Mouse (Mus musculus): ENCODE data around the gene Myt1l. TPM values are rescaled to one million over a fixed set of nuclear protein-coding genes. Genes with fewer than 3 reads are reported as not detected.

Gene Myt1l
- polyA plus RNA-seq, 1 experiment from 2014 or later, result 218 TPM

- WGBS, result 33% methylated on average over 5 of the region's 5 CpGs
- H3K9ac ChIP-seq, result peak overlapping the region; percentile 85
Measured at GRCm38 (mm10) chr12:29539106-29539505, 10.9 kb downstream of the Myt1l start.

DNA sequence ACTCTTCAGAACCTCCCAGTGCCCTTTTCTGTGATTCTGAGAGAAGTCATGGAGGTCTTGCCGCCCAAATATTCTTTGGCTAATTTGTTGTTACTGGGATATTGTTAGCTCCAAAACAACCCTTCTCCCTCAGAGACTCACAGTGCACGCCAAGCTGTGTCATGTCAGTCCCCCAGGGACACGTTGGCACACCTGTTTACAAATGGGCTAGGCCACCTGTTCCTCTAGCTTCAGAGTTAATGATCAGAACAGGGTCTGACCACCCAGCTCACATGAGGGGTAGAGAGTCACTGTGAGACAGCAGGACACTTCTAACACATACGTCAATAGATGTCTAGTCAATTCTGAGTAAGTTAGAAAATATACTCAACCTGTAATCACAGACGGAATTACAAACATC is 12.6 kb downstream of the Myt1l start:
- Histone ChIP-seq H3K27me3 (no peaks in the 10 kb centered on the region), H3K9ac (no peak overlapping the region), H3K4me1 (replicated peaks) (peaks cover 84% of the 10 kb centered on the region), H3K27ac (no peak overlapping the region), H3K4me2 (no peak overlapping the region), H3K9me3 (no peaks in the 10 kb centered on the region), H3K36me3 (no peaks in the 10 kb centered on the region), H3K4me3 (no peak overlapping the region)
- no peak for ATAC-seq (ENCODE audit: low FRiP score)
- WGBS, result 76% methylated on average over 5 of the region's 5 CpGs

More at GRCm38 (mm10) chr12:29539106-29539505, 10.9 kb downstream of the Myt1l start:
- Histone ChIP-seq H3K4me3 (peak overlapping the region; percentile 56), H3K27ac (peak overlapping the region; percentile 99), H3K36me3 (no peaks in the 10 kb centered on the region), H3K4me1 (replicated peaks) (peaks cover 81% of the 10 kb centered on the region), H3K9me3 (no peaks in the 10 kb centered on the region), H3K4me2 (peak overlapping the region; percentile 80), H3K27me3 (no peaks in the 10 kb centered on the region)
- no peak for ATAC-seq (ENCODE audit: low FRiP score)

DNA sequence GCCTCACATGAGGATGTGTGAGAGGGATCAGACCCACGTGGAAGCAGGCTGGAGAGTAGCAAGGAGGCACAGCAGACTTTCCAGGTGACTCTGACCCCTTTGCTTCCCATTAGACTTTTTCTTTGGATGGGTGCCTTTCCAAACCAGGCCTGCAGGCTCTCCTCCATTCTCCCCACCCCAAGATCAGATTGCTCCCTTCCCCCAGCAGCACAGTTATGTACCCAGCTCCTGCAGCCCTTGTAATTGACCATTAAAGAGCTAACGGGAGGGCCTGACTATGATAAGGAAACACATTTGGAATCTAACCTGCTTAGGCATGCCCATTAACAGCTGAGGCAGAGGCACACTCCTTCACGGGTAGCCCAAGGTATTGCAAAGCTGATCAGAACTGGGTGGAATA is 17.9 kb downstream of the Myt1l start:
- Histone ChIP-seq H3K4me3 (no peak overlapping the region), H3K9ac (no peak overlapping the region), H3K36me3 (no peaks in the 10 kb centered on the region), H3K27ac (no peak overlapping the region), H3K4me1 (replicated peaks) (peaks cover 63% of the 10 kb centered on the region), H3K9me3 (no peaks in the 10 kb centered on the region), H3K4me2 (no peak overlapping the region), H3K27me3 (no peaks in the 10 kb centered on the region)
- ATAC-seq (ENCODE audit: low FRiP score), result no peak
- 62% methylated on average over 3 of the region's 3 CpGs for WGBS

- H3K4me1 ChIP-seq (replicated peaks), result peaks cover 68% of the 10 kb centered on the region
- peak overlapping the region; percentile 73; the same call in 1 of the 2 replicates for H3K27ac ChIP-seq
- no peaks in the 10 kb centered on the region for H3K27me3 ChIP-seq
- 76% methylated on average over 5 of the region's 5 CpGs for WGBS
- H3K36me3 ChIP-seq, result no peaks in the 10 kb centered on the region
- H3K4me3 ChIP-seq, result no peak overlapping the region
- H3K9me3 ChIP-seq, result no peaks in the 10 kb centered on the region
- no peak overlapping the region; the same call in 1 of the 2 replicates for H3K9ac ChIP-seq
- no peak overlapping the region for H3K4me2 ChIP-seq
- no peak for ATAC-seq (ENCODE audit: low FRiP score)
Measured at GRCm38 (mm10) chr12:29547112-29547511, 18.9 kb downstream of the Myt1l start.

GRCm38 (mm10) chr12:29547755-29548154 is 19.6 kb downstream of the Myt1l start:
- 46% methylated on average over 6 of the region's 6 CpGs for WGBS
- Histone ChIP-seq H3K27ac (peak overlapping the region; percentile 73), H3K9ac (no peak overlapping the region), H3K4me1 (replicated peaks) (peaks cover 67% of the 10 kb centered on the region), H3K4me3 (no peak overlapping the region), H3K4me2 (0 out of 2 replicates have a peak overlapping the region, but pooled peaks have one; percentile 6), H3K27me3 (no peaks in the 10 kb centered on the region), H3K36me3 (no peaks in the 10 kb centered on the region), H3K9me3 (no peaks in the 10 kb centered on the region)
- ATAC-seq (ENCODE audit: low FRiP score), result no peak

DNA sequence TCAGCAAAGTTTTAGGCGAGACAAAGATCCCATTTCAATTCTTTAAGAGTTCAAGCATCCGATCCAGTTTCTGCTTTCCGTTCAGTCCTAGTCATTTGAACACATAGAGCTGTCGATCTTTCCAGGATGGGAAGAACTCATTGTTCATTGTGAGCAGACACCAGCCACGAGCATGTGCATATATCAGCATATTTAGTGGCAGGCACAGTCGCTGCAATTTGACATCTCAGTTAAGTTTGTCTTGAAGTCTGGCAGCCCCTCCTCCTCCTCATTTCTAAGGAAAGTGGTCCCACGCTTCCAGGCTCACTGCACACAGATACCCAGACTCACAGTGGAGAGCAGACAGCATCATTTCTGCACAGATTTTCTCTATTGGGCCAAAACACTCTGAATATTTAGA is 25.0 kb downstream of the Myt1l start:
- Histone ChIP-seq H3K27ac (no peak overlapping the region), H3K27me3 (no peaks in the 10 kb centered on the region), H3K9ac (no peak overlapping the region), H3K9me3 (no peaks in the 10 kb centered on the region), H3K4me2 (no peak overlapping the region), H3K4me1 (replicated peaks) (peaks cover 48% of the 10 kb centered on the region), H3K4me3 (no peak overlapping the region), H3K36me3 (no peaks in the 10 kb centered on the region)
- ATAC-seq (ENCODE audit: low FRiP score), result no peak
- 43% methylated on average over 7 of the region's 7 CpGs for WGBS

DNA sequence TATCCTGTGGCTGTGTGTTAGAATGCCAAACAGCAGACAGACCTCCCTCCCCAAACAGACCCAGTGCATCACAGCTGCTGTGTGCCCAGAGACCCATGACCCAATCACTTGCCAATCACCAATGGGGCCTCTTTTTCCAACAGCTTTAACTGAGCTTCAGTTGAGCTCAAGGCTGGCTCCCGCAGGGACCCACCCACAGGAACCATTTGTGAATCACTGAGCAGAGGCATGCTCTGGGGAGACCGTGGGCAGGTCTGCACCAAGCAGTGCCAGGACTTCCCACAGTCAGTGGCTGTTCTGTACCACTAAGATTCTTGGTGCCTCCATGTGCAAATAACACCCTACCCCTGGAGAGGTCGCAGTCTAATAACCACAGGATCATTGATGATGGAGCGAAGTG is 27.5 kb downstream of the Myt1l start:
- Histone ChIP-seq H3K4me2 (no peak overlapping the region), H3K9me3 (no peaks in the 10 kb centered on the region), H3K9ac (no peak overlapping the region), H3K4me1 (replicated peaks) (peaks cover 60% of the 10 kb centered on the region), H3K4me3 (no peak overlapping the region), H3K36me3 (no peaks in the 10 kb centered on the region), H3K27ac (no peak overlapping the region), H3K27me3 (no peaks in the 10 kb centered on the region)
- 82% methylated on average over 4 of the region's 4 CpGs for WGBS
- ATAC-seq (ENCODE audit: low FRiP score), result no peak

DNA sequence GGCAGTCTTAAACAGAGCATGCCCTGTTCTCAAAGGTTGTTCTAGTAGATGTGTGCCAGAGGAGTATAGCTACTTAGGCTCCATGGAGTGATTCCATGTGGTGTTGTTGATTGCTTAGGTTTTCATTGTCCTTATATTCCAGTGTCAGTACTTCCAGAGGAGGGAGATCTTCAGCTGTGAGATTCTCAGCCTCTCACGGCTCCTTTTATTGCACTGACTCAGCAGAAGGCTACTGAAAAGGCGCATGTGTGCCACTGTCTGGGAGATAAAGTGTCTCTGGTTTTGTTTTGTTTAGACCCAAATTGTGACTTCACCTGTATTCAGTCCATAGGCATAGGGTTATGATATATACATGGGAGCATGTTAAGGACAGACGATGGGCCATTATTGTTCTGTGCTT is 28.2 kb downstream of the Myt1l start:
- WGBS, result 59% methylated on average over 3 of the region's 3 CpGs
- Histone ChIP-seq H3K36me3 (no peaks in the 10 kb centered on the region), H3K27ac (peak overlapping the region; percentile 49), H3K4me1 (replicated peaks) (peaks cover 64% of the 10 kb centered on the region), H3K4me2 (no peak overlapping the region), H3K9me3 (no peaks in the 10 kb centered on the region), H3K4me3 (no peak overlapping the region), H3K9ac (no peak overlapping the region), H3K27me3 (no peaks in the 10 kb centered on the region)
- ATAC-seq (ENCODE audit: low FRiP score), result no peak

DNA sequence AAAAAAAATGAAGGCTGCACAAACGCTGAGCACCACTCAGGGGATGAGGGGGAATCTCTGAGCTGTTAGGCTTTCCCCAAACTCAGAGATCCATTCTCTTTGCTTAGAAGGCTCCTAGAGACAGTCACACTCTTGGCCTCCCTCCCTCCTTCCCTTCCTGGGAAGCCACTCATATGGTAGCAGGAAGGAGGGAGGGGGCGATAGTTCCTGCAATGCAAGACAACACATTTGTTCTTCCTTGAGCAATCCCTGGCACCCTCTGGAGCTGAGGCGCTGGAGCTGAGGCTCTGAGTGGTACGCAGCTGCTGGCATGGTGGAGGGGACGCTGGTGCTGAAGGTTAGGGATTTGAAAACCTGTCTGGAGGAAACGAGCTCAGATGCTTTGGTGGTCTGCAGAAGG is 28.7 kb downstream of the Myt1l start:
- no peak overlapping the region for H3K9ac ChIP-seq
- no peaks in the 10 kb centered on the region for H3K27me3 ChIP-seq
- no peaks in the 10 kb centered on the region for H3K9me3 ChIP-seq
- peaks cover 61% of the 10 kb centered on the region for H3K4me1 ChIP-seq (replicated peaks)
- H3K4me3 ChIP-seq, result no peak overlapping the region
- no peak overlapping the region for H3K4me2 ChIP-seq
- H3K36me3 ChIP-seq, result no peaks in the 10 kb centered on the region
- peak overlapping the region; percentile 49; the same call in 1 of the 2 replicates for H3K27ac ChIP-seq
- 56% methylated on average over 6 of the region's 6 CpGs for whole genome bisulfite sequencing
- no peak for ATAC-seq (ENCODE audit: low FRiP score)

GRCm38 (mm10) chr12:29559769-29560168 is 31.6 kb downstream of the Myt1l start:
- H3K27me3 ChIP-seq, result no peaks in the 10 kb centered on the region
- H3K36me3 ChIP-seq, result no peaks in the 10 kb centered on the region
- no peak for ATAC-seq (ENCODE audit: low FRiP score)
- no peaks in the 10 kb centered on the region for H3K9me3 ChIP-seq
- no peak overlapping the region for H3K9ac ChIP-seq
- 66% methylated on average over 5 of the region's 5 CpGs for WGBS
- H3K4me1 ChIP-seq (replicated peaks), result peaks cover 47% of the 10 kb centered on the region
- no peak overlapping the region for H3K27ac ChIP-seq
- no peak overlapping the region for H3K4me3 ChIP-seq
- no peak overlapping the region for H3K4me2 ChIP-seq

DNA sequence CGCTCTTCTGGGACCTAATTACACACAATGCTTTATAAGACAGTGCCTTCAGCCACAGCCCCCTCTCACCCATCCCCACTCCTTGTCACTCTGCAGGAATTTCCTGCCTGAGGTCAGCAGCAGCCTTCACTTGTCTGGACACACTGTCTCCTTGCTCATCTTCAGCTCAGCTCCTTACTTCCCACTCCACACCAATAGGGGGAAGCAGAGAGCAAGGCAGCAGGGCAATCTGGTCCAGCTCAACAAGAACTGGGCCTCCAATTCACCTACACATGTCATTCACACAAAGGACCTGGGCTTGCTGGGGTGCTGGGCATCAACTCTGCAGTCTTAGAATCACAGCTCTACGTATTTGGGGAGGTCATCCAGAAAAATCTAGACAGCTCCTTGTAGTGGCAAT is 33.0 kb downstream of the Myt1l start:
- H3K4me2 ChIP-seq, result no peak overlapping the region
- WGBS, result 78% methylated on average over 2 of the region's 2 CpGs

DNA sequence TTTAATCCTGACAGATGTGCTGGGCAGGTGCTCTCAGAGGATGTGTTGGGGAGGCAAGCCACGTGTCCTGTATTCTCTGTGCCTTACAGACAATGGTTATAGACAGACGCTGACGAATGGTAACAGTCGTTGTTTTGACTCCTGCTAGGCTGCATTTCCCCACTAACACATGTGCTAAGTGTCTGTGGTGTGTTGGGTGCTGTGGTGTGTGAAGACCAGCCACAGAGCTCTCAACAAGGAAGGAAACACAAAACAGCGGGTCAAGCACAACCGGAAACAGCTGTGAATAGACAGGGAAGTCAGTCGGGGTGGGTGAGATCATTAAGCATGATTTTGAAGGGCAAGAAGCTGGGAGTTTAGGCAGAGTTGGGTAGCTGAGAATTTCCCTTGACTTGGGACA is 41.1 kb downstream of the Myt1l start:
- peaks cover 53% of the 10 kb centered on the region for H3K36me3 ChIP-seq
- no peaks in the 10 kb centered on the region for H3K9me3 ChIP-seq
- ATAC-seq (ENCODE audit: low FRiP score), result no peak
- 74% methylated on average over 7 of the region's 7 CpGs for WGBS
- no peak overlapping the region for H3K27ac ChIP-seq
- H3K9ac ChIP-seq, result no peak overlapping the region
- H3K27me3 ChIP-seq, result no peaks in the 10 kb centered on the region
- no peak overlapping the region for H3K4me2 ChIP-seq
- no peaks in the 10 kb centered on the region for H3K4me1 ChIP-seq (replicated peaks)
- no peak overlapping the region for H3K4me3 ChIP-seq

More for the DNA sequence above, 33.0 kb downstream of the Myt1l start:
- peaks cover 39% of the 10 kb centered on the region for H3K4me1 ChIP-seq (replicated peaks)
- no peaks in the 10 kb centered on the region for H3K27me3 ChIP-seq
- H3K27ac ChIP-seq, result no peak overlapping the region
- H3K9ac ChIP-seq, result no peak overlapping the region
- ATAC-seq (ENCODE audit: low FRiP score), result no peak
- H3K4me3 ChIP-seq, result no peak overlapping the region
- H3K36me3 ChIP-seq, result peaks cover 1% of the 10 kb centered on the region; the same call in 1 of the 2 replicates
- H3K9me3 ChIP-seq, result no peaks in the 10 kb centered on the region

DNA sequence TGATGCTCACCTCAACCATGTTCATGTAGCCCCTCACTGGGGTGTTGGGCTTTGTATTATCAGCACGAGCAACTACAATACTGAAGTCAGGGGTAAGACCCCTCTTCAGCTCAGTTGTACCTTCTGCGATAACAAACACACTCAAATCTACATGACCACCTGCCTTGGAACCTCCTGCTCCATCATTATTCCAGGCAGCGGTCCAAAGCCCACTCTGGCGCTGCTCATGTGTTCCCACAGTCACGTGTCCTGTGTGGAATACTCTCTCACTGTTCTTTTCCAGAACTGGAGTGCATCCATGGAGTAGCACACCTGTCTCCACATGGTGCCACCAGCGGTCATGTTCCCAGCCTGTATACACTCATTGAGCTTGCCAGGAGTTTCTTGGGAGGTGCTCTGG is 42.2 kb downstream of the Myt1l start:
- Histone ChIP-seq H3K36me3 (peaks cover 55% of the 10 kb centered on the region), H3K4me3 (no peak overlapping the region)
- WGBS, result 88% methylated on average over 6 of the region's 6 CpGs

More for the DNA sequence above, 42.2 kb downstream of the Myt1l start:
- H3K9ac ChIP-seq, result no peak overlapping the region
- H3K27ac ChIP-seq, result no peak overlapping the region
- no peaks in the 10 kb centered on the region for H3K9me3 ChIP-seq
- no peaks in the 10 kb centered on the region for H3K27me3 ChIP-seq
- ATAC-seq (ENCODE audit: low FRiP score), result 0 out of 2 replicates have a peak, but pooled peaks have one; percentile 17
- no peaks in the 10 kb centered on the region for H3K4me1 ChIP-seq (replicated peaks)
- no peak overlapping the region for H3K4me2 ChIP-seq

Data from hindbrain, embryonic 13.5 days (tissue).